Mouse (Mus musculus) CH12F3 (cell line): Measurements from ENCODE around the gene Olfr1555-ps1.
"Not testable (repeated sequence)": the region's sequence is repeated elsewhere in the genome, so short reads cannot be mapped to it uniquely, and the experiment has no call there.

Experiments used
- in situ Hi-C: fragments of 300-500 bp; cut with MboI; formaldehyde crosslinking; loops from 2 replicates; pipeline ENCODE4 v1.14.3; 2020; ENCODE audit warnings: low sequenced_read_pairs

The Olfr1555-ps1 gene

GRCm38 (mm10) chr19:12170062-12170599 is at the start of gene Olfr1555-ps1:
Gene Olfr1555-ps1, minus strand, starts transcription at chr19:12170112.
- in situ Hi-C loops: not testable (repeated sequence)

- in situ Hi-C loops: no loop called here
Measured at GRCm38 (mm10) chr19:12200334-12200733, 30.4 kb upstream of the Olfr1555-ps1 start, which contains the start of gene Olfr1431. Gene Olfr1431, plus strand, starts transcription at chr19:12200634.

GRCm38 (mm10) chr19:12199076-12199475 is 29.2 kb upstream of the Olfr1555-ps1 start:
- in situ Hi-C loops: not testable (repeated sequence)

GRCm38 (mm10) chr19:12175431-12175830 is 5.5 kb upstream of the Olfr1555-ps1 start:
- in situ Hi-C loops: not testable (repeated sequence)

GRCm38 (mm10) chr19:12145452-12145851 is 24.5 kb downstream of the Olfr1555-ps1 start:
- in situ Hi-C loops: no loop called here

GRCm38 (mm10) chr19:12143356-12143755 is 26.6 kb downstream of the Olfr1555-ps1 start:
- in situ Hi-C loops: no loop called here

- in situ Hi-C loops: no loop called here
Measured at GRCm38 (mm10) chr19:12134289-12134688, 35.6 kb downstream of the Olfr1555-ps1 start.

GRCm38 (mm10) chr19:12123103-12123502 is 46.8 kb downstream of the Olfr1555-ps1 start, which contains the start of gene Olfr76:
Gene Olfr76, minus strand, starts transcription at chr19:12123203.
- in situ Hi-C loops: no loop called here

- in situ Hi-C loops: no loop called here
Measured at GRCm38 (mm10) chr19:12116464-12116863, 53.4 kb downstream of the Olfr1555-ps1 start.

- in situ Hi-C loops: no loop called here
Measured at GRCm38 (mm10) chr19:12115797-12116196, 54.1 kb downstream of the Olfr1555-ps1 start, which contains the start of gene Olfr1428. Gene Olfr1428, minus strand, starts transcription at chr19:12115897.
